Mouse (Mus musculus) kidney, postnatal 36 days (tissue): Measurements from ENCODE around the gene Pard3.

Experiments
- DNase-seq, 2 experiments: peaks; one replicate each; pipeline ENCODE4 v3.0.0; 2021 to 2022; ENCODE audit warnings: mixed read lengths in 2 of 2

The Pard3 gene

GRCm38 (mm10) chr8:127295848-127296247, 232.2 kb downstream of the Pard3 start:
- no peak for DNase-seq

GRCm38 (mm10) chr8:127300493-127300892, 236.8 kb downstream of the Pard3 start:
- DNase-seq, result peak in 1 of 2 experiments; percentile 29

GRCm38 (mm10) chr8:127302847-127303445, 239.3 kb downstream of the Pard3 start:
- DNase-seq, result no peak

- DNase-seq, result peak in 1 of 2 experiments; percentile 47
These were observed 243.3 kb downstream of the Pard3 start for GRCm38 (mm10) chr8:127307026-127307425.

GRCm38 (mm10) chr8:127309363-127309762, 245.7 kb downstream of the Pard3 start:
- DNase-seq, result no peak

- DNase-seq, result peak; percentile 57 to 59
These were observed 252.1 kb downstream of the Pard3 start for GRCm38 (mm10) chr8:127315811-127316210.

GRCm38 (mm10) chr8:127317914-127318313, 254.2 kb downstream of the Pard3 start:
- no peak for DNase-seq

- DNase-seq, result no peak
These were observed 254.9 kb downstream of the Pard3 start for GRCm38 (mm10) chr8:127318377-127319159.

GRCm38 (mm10) chr8:127320930-127321329, 257.2 kb downstream of the Pard3 start:
- DNase-seq, result no peak

GRCm38 (mm10) chr8:127323583-127324360, 260.1 kb downstream of the Pard3 start:
- DNase-seq, result no peak

GRCm38 (mm10) chr8:127324836-127325570, 261.3 kb downstream of the Pard3 start:
- no peak for DNase-seq

- DNase-seq, result no peak
These were observed 262.1 kb downstream of the Pard3 start for GRCm38 (mm10) chr8:127325749-127326148.

- no peak for DNase-seq
These were observed 266.8 kb downstream of the Pard3 start for GRCm38 (mm10) chr8:127330258-127331187.

GRCm38 (mm10) chr8:127331751-127332150, 268.1 kb downstream of the Pard3 start:
- peak; percentile 61 to 89 for DNase-seq

- no peak for DNase-seq
These were observed 271.5 kb downstream of the Pard3 start for GRCm38 (mm10) chr8:127335216-127335615.

- DNase-seq, result no peak
These were observed 274.5 kb downstream of the Pard3 start for GRCm38 (mm10) chr8:127338183-127338582.

- DNase-seq, result peak; percentile 12 to 48
These were observed 277.4 kb downstream of the Pard3 start for GRCm38 (mm10) chr8:127341046-127341445.

- DNase-seq, result no peak
These were observed 279.4 kb downstream of the Pard3 start for GRCm38 (mm10) chr8:127343115-127343514.

- DNase-seq, result no peak
These were observed 280.7 kb downstream of the Pard3 start for GRCm38 (mm10) chr8:127344421-127344820.

GRCm38 (mm10) chr8:127345912-127346423, 282.3 kb downstream of the Pard3 start:
- no peak for DNase-seq

GRCm38 (mm10) chr8:127347890-127348495, 284.3 kb downstream of the Pard3 start:
- no peak for DNase-seq
